Mouse (Mus musculus): ENCODE results near the gene Rag2.
A peak's percentile ranks its signal among the peaks of the same experiment; 100 is the strongest.

Rag2 gene

GRCm38 (mm10) chr2:101652921-101653597 is 28.5 kb downstream of the Rag2 start:
- Histone ChIP-seq H3K36me3 (ENCODE audit: insufficient read depth, low read length) (no peaks in the 10 kb centered on the region), H3K4me3 (replicated peaks; ENCODE audit: low read length) (no peak overlapping the region), H3K4me1 (replicated peaks; ENCODE audit: low read depth, low read length) (peaks cover 12% of the 10 kb centered on the region), H3K27me3 (ENCODE audit: insufficient read depth, low read length) (no peaks in the 10 kb centered on the region), H3K9me3 (ENCODE audit: low read length) (no peaks in the 10 kb centered on the region)
- peak; percentile 48 for TF ChIP-seq CTCF (conservative IDR thresholded peaks at IDR 0.05; ENCODE audit: low read length)
- no peak for TF ChIP-seq NANOG (IDR thresholded peaks at IDR 0.05; ENCODE audit: borderline replicate concordance, low read length)

- no peaks in the 10 kb centered on the region for H3K36me3 ChIP-seq (ENCODE audit: insufficient read depth, low read length)
- no peaks in the 10 kb centered on the region for H3K27me3 ChIP-seq (ENCODE audit: insufficient read depth, low read length)
- no peak overlapping the region for H3K4me3 ChIP-seq (replicated peaks; ENCODE audit: low read length)
- peaks cover 3% of the 10 kb centered on the region for H3K4me1 ChIP-seq (replicated peaks; ENCODE audit: low read depth, low read length)
- H3K9me3 ChIP-seq (ENCODE audit: low read length): no peaks in the 10 kb centered on the region
- TF ChIP-seq NANOG (IDR thresholded peaks at IDR 0.05; ENCODE audit: borderline replicate concordance, low read length): no peak
- no peak for TF ChIP-seq POU5F1 (IDR thresholded peaks at IDR 0.05; ENCODE audit: borderline replicate concordance, low read length)
- no peak for TF ChIP-seq CTCF (conservative IDR thresholded peaks at IDR 0.05; ENCODE audit: low read length)
Measured at GRCm38 (mm10) chr2:101660536-101660935, 36.0 kb downstream of the Rag2 start.

- Histone ChIP-seq H3K4me3 (replicated peaks; ENCODE audit: low read length) (no peak overlapping the region), H3K27me3 (ENCODE audit: insufficient read depth, low read length) (no peaks in the 10 kb centered on the region), H3K36me3 (ENCODE audit: insufficient read depth, low read length) (no peaks in the 10 kb centered on the region), H3K9me3 (ENCODE audit: low read length) (no peaks in the 10 kb centered on the region), H3K4me1 (replicated peaks; ENCODE audit: low read depth, low read length) (peaks cover 14% of the 10 kb centered on the region)
- TF ChIP-seq CTCF (conservative IDR thresholded peaks at IDR 0.05; ENCODE audit: low read length) (peak; percentile 94), NANOG (IDR thresholded peaks at IDR 0.05; ENCODE audit: borderline replicate concordance, low read length) (no peak), POU5F1 (IDR thresholded peaks at IDR 0.05; ENCODE audit: borderline replicate concordance, low read length) (no peak)
Measured at GRCm38 (mm10) chr2:101665058-101665702, 40.7 kb downstream of the Rag2 start.

- Histone ChIP-seq H3K27me3 (ENCODE audit: insufficient read depth, low read length) (no peaks in the 10 kb centered on the region), H3K36me3 (ENCODE audit: insufficient read depth, low read length) (no peaks in the 10 kb centered on the region), H3K4me3 (replicated peaks; ENCODE audit: low read length) (no peak overlapping the region), H3K4me1 (replicated peaks; ENCODE audit: low read depth, low read length) (peaks cover 14% of the 10 kb centered on the region), H3K9me3 (ENCODE audit: low read length) (no peaks in the 10 kb centered on the region)
- TF ChIP-seq POU5F1 (IDR thresholded peaks at IDR 0.05; ENCODE audit: borderline replicate concordance, low read length) (no peak), CTCF (conservative IDR thresholded peaks at IDR 0.05; ENCODE audit: low read length) (no peak), NANOG (IDR thresholded peaks at IDR 0.05; ENCODE audit: borderline replicate concordance, low read length) (no peak)
Measured at GRCm38 (mm10) chr2:101665703-101666092, 41.2 kb downstream of the Rag2 start.

- no peaks in the 10 kb centered on the region for H3K36me3 ChIP-seq (ENCODE audit: insufficient read depth, low read length)
- H3K9me3 ChIP-seq (ENCODE audit: low read length): no peaks in the 10 kb centered on the region
- no peaks in the 10 kb centered on the region; the same call in 1 of the 2 replicates for H3K27me3 ChIP-seq (ENCODE audit: insufficient read depth, low read length)
- no peak overlapping the region for H3K4me3 ChIP-seq (replicated peaks; ENCODE audit: low read length)
- H3K4me1 ChIP-seq (replicated peaks; ENCODE audit: low read depth, low read length): peaks cover 14% of the 10 kb centered on the region
- TF ChIP-seq POU5F1 (IDR thresholded peaks at IDR 0.05; ENCODE audit: borderline replicate concordance, low read length): no peak
- TF ChIP-seq CTCF (conservative IDR thresholded peaks at IDR 0.05; ENCODE audit: low read length): no peak
- no peak for TF ChIP-seq NANOG (IDR thresholded peaks at IDR 0.05; ENCODE audit: borderline replicate concordance, low read length)
Measured at GRCm38 (mm10) chr2:101668751-101669150, 44.2 kb downstream of the Rag2 start.

- H3K4me1 ChIP-seq (replicated peaks; ENCODE audit: low read depth, low read length): peaks cover 3% of the 10 kb centered on the region; the same call in 1 of the 2 replicates
- TF ChIP-seq POU5F1 (IDR thresholded peaks at IDR 0.05; ENCODE audit: borderline replicate concordance, low read length) (no peak), NANOG (IDR thresholded peaks at IDR 0.05; ENCODE audit: borderline replicate concordance, low read length) (no peak), CTCF (conservative IDR thresholded peaks at IDR 0.05; ENCODE audit: low read length) (no peak)
- no peaks in the 10 kb centered on the region for H3K9me3 ChIP-seq (ENCODE audit: low read length)
- H3K36me3 ChIP-seq (ENCODE audit: insufficient read depth, low read length): no peaks in the 10 kb centered on the region
- H3K27me3 ChIP-seq (ENCODE audit: insufficient read depth, low read length): peaks cover 12% of the 10 kb centered on the region
- no peak overlapping the region for H3K4me3 ChIP-seq (replicated peaks; ENCODE audit: low read length)
Measured at GRCm38 (mm10) chr2:101673547-101673946, 49.0 kb downstream of the Rag2 start.

GRCm38 (mm10) chr2:101678236-101679021 is 53.9 kb downstream of the Rag2 start, which contains the start of gene Traf6:
Gene Traf6 (plus strand): TSS chr2:101678429.
- Histone ChIP-seq H3K9me3 (ENCODE audit: low read length) (no peaks in the 10 kb centered on the region), H3K4me3 (replicated peaks; ENCODE audit: low read length) (peak within 1 kb of the TSS; percentile 96), H3K4me1 (replicated peaks; ENCODE audit: low read depth, low read length) (peaks cover 12% of the 10 kb centered on the region; the same call in 1 of the 2 replicates), H3K36me3 (ENCODE audit: insufficient read depth, low read length) (peaks cover 7% of the 10 kb centered on the region), H3K27me3 (ENCODE audit: insufficient read depth, low read length) (peaks cover 12% of the 10 kb centered on the region)
- no peak for TF ChIP-seq NANOG (IDR thresholded peaks at IDR 0.05; ENCODE audit: borderline replicate concordance, low read length)
- TF ChIP-seq CTCF (conservative IDR thresholded peaks at IDR 0.05; ENCODE audit: low read length): peak; percentile 9; the same call in 1 of the 2 replicates
- no peak for TF ChIP-seq POU5F1 (IDR thresholded peaks at IDR 0.05; ENCODE audit: borderline replicate concordance, low read length)

- Histone ChIP-seq H3K9me3 (ENCODE audit: low read length) (no peaks in the 10 kb centered on the region), H3K4me1 (replicated peaks; ENCODE audit: low read depth, low read length) (peaks cover 12% of the 10 kb centered on the region; the same call in 1 of the 2 replicates), H3K4me3 (replicated peaks; ENCODE audit: low read length) (peak overlapping the region; percentile 96), H3K27me3 (ENCODE audit: insufficient read depth, low read length) (peaks cover 12% of the 10 kb centered on the region), H3K36me3 (ENCODE audit: insufficient read depth, low read length) (peaks cover 12% of the 10 kb centered on the region)
- no peak for TF ChIP-seq CTCF (conservative IDR thresholded peaks at IDR 0.05; ENCODE audit: low read length)
- no peak for TF ChIP-seq POU5F1 (IDR thresholded peaks at IDR 0.05; ENCODE audit: borderline replicate concordance, low read length)
- no peak for TF ChIP-seq NANOG (IDR thresholded peaks at IDR 0.05; ENCODE audit: borderline replicate concordance, low read length)
Measured at GRCm38 (mm10) chr2:101679164-101679784, 54.8 kb downstream of the Rag2 start.

All from E14TG2a.4 (cell line).